Mouse (Mus musculus): ENCODE measurements at regions not wholly inside any gene's neighbourhood (a gene's known extent, or its start where the extent isn't known, plus 50 kb on each side); places are given as distances from the start of the nearest gene placed in this dataset.

DNA sequence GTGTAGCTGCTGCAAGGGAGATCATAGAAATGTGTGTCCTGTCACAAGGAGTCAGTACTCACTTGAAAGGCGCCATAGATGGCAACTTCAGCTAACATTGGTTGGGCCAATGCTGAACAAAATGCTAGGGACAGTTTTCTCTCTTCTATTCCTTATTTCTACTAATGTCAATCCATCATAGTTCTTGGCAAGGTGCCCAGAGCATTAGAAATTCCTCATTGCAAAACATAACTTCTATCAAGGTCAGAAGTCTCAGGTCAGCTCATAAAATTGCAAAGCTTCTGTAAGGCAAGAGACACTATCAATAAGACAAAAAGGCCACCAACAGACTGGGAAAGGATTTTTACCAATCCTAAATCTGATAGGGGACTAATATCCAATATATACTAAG is 106.3 kb downstream of the D1Ertd622e start:
- no peak for DNase-seq

DNA sequence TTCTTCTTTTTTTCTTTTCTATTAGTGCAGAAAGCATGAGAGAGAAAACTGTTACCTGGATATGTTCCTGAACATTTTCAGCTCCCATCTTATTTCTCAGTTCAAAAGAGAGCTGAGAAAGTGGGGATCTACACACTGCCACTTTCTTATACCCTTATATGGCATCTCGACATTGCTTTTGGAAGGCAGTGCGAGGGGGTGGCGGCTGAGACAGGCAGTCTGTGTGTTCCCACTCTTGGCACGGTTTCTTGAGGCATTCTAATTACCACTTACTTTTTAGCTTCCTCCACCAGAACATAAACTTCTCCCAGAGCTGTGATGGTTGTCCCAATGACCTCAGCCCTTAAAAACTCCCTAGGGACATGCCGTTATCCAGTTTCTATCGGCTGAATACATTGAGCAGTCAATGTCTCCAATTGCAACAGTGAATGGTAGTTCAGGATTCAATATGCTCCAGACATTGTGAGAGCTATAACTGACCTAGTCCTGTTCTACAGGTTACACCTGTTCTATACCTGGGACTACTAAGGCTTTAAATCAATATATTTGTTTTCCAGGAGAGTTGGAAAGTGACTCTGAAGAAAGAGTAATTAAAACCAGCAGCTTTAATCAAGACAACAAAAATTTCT is 106.8 kb downstream of the D1Ertd622e start:
- DNase-seq = no peak

DNA sequence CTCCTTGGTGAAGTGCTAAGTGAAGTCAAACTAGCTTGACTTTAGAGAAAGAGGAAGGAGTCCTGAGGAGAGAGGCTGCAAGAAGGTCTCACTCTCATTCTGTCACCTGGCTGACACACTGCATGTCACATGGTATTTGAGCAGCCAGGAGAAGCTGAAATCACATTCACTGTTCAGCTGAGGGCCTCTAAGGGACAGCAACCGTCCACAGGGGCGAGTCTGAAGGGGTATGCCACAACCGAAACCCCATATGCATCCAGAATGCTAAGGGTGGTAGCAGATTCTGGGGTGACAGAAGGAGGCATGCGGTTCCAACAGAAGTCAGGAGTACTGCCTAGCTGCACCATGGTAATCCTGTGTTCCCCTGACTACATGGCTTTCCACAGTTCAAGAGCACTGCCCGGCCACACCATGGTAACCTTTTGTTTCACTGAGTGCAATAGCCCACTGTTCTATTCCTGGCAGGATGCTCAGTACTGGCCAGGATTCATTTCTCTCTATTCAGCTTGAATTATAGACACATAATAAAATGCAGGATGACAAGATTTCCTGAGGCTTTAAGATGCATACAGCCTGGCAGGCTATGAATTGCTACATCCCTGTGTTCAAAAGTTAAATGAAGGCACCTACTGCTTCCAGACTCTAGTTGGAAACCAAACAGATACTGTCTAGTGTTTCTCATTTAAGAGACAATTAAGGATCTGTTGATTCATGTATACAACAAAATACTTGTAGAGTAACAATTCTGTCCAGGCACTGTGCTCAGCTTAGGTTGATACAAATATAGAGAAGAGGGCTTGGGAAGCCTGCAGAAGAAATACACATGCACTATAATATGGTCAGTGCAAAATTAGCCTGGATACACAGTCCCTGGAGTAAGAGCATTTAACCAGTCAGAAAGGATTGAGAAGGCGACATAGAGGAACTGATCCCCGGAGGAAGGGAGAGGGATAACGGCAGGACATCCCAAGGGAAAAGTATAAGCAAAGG is 108.1 kb downstream of the D1Ertd622e start:
- DNase-seq = peak; percentile 12

DNA sequence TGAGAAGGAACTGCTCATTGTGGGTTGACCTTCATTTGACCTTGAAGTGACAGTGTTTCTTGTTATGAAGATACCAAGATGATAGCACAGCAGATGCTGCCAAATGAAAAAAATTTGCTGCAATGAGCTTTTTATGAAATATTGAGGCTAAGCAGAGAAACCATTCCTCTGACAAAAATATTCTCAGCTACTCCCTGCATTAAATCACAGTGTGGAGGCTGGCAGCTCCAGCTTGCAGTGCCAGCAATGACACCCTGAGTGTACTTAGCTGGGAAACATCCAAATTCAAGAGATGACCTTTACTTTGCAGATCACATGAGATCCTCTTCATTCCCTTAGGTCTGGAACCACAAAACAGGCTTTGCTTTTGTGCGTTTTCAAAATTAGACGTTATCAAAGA is 109.0 kb downstream of the D1Ertd622e start:
- DNase-seq = no peak

GRCm38 (mm10) chr1:97541162-97541493 is 120.7 kb downstream of the D1Ertd622e start:
- no peak for DNase-seq

- no peak for DNase-seq
These were observed 121.3 kb downstream of the D1Ertd622e start for GRCm38 (mm10) chr1:97540291-97541161.

DNA sequence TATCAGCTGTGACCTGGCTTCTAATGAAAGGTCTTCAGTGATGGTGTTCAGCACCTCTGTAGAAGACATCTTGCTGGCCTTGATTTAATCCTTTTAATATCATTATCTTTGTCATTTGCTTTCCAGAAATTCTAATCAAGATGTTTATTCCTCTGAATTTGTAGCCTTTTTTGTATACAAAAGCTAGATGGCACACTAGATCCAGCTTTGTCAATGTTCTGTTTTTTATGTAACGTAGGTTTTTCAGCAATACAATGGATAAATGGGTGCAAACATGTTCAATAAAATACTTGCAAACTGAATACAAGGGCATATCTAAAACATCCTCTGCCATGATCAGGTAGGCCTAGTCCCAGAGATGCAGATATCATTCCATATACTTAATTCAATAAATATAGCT is 165.0 kb downstream of the D1Ertd622e start:
- DNase-seq = peak; percentile 6

- no peak for DNase-seq
These were observed 182.0 kb downstream of the D1Ertd622e start for GRCm38 (mm10) chr1:97479921-97480320.
